Mouse (Mus musculus) lung, postnatal 0 days (tissue): ENCODE measurements around the gene Clcn5. TPM values are rescaled to one million over a fixed set of nuclear protein-coding genes. Genes with fewer than 3 reads are reported as not detected.

Experiments
- ATAC-seq: fragments of 200-750 bp; cut with Nextera tagmentation; 2 replicates; pipeline ENCODE4 v1.8.0; 2017; ENCODE audit warnings: moderate library complexity
- DNase-seq: peaks from one replicate; pipeline ENCODE4 v3.0.0-alpha.2; 2016; ENCODE audit warnings: low spot score
- H3K27ac ChIP-seq: fragments of 300-500 bp; sonication (generic); 2 replicates; pipeline ENCODE4 v1.5.1; 2014; ENCODE audit warnings: antibody characterized with exemption, mild to moderate bottlenecking, low read length, mixed read lengths
- H3K27me3 ChIP-seq: fragments of 300-500 bp; sonication (generic); replicated peaks from 2 replicates; pipeline ENCODE4 v1.6.1; 2014; ENCODE audit warnings: low read length, mixed read lengths; ENCODE audit not compliant: insufficient read depth
- H3K36me3 ChIP-seq: fragments of 300-500 bp; sonication (generic); 2 replicates; pipeline ENCODE4 v1.6.1; 2014; ENCODE audit warnings: low read length, mixed read lengths; ENCODE audit not compliant: insufficient read depth
- H3K4me1 ChIP-seq: fragments of 300-500 bp; sonication (generic); 2 replicates; pipeline ENCODE4 v1.6.1; 2014; ENCODE audit warnings: antibody characterized with exemption, low read depth, low read length, mixed read lengths; ENCODE audit not compliant: insufficient read depth
- H3K4me2 ChIP-seq: fragments of 300-500 bp; sonication (generic); replicated peaks from 2 replicates; pipeline ENCODE4 v1.6.1; 2014; ENCODE audit warnings: low read depth, mild to moderate bottlenecking, low read length, moderate library complexity, mixed read lengths
- H3K4me3 ChIP-seq: fragments of 300-500 bp; sonication (generic); 2 replicates; pipeline ENCODE4 v1.5.1; 2014; ENCODE audit warnings: low read depth, low read length
- H3K9ac ChIP-seq: fragments of 300-500 bp; sonication (generic); replicated peaks from 2 replicates; pipeline ENCODE4 v1.6.1; 2014; ENCODE audit warnings: low read depth, mild to moderate bottlenecking
- H3K9me3 ChIP-seq: fragments of 300-500 bp; sonication (generic); 2 replicates; pipeline ENCODE4 v1.6.1; 2016; ENCODE audit warnings: low read length, mixed read lengths
- CTCF ChIP-seq: IDR thresholded peaks from 2 replicates; pipeline ENCODE4 v1.5.1; 2016; ENCODE audit warnings: antibody characterized with exemption, mild to moderate bottlenecking
- EP300 ChIP-seq: IDR thresholded peaks from 2 replicates; pipeline ENCODE4 v1.6.1; 2016; ENCODE audit warnings: antibody characterized with exemption, mild to moderate bottlenecking, control low read depth
- WGBS: fragments of 180-500 bp; shearing (Covaris S2); extraction: QIAGEN DNeasy Blood & Tissue Kit; methylation state at CpG from one replicate; pipeline ENCODE4 v1.1.7; 2014; 5-methylcytosine and 5-hydroxymethylcytosine counted together
- polyA plus RNA-seq: library from polyadenylated mRNA; unstranded; fragments of >200 nt; fragmentation: Nextera tagmentation; extraction: Ambion mirVana; gene quantifications from 2 replicates; pipeline ENCODE4 v1.2.1, GENCODE M21; 2015

Clcn5 gene
- polyA plus RNA-seq, 1 experiment from 2014 or later: 3.2 TPM

DNA sequence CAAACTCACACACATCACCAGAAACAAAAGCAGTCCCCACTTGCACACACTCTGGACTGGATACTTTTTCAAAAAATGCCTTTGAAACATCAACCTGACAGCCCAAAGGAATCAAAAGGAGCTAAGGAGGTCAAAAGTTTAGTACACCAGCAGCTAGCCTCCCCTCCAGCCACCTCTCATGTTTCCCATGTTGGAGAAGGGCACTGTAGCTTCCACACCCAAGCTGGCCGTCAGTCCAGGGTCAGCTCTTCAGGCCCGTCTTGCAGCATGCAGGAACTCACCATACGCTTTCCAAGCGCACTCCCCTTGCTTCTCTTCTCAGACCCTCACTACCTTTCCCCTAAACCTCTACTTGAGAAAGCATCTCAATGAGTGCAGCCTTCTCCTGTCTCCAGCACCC, 4.5 kb downstream of the Clcn5 start:
- Histone ChIP-seq H3K9ac (no peak overlapping the region), H3K9me3 (no peaks in the 10 kb centered on the region), H3K4me3 (no peak overlapping the region), H3K27me3 (no peaks in the 10 kb centered on the region), H3K4me1 (no peaks in the 10 kb centered on the region), H3K36me3 (no peaks in the 10 kb centered on the region), H3K4me2 (no peak overlapping the region), H3K27ac (no peak overlapping the region)
- DNase-seq: no peak
- WGBS: 42% methylated on average over 4 of the region's 4 CpGs
- no peak for TF ChIP-seq CTCF
- no peak for TF ChIP-seq EP300
- ATAC-seq: no peak

DNA sequence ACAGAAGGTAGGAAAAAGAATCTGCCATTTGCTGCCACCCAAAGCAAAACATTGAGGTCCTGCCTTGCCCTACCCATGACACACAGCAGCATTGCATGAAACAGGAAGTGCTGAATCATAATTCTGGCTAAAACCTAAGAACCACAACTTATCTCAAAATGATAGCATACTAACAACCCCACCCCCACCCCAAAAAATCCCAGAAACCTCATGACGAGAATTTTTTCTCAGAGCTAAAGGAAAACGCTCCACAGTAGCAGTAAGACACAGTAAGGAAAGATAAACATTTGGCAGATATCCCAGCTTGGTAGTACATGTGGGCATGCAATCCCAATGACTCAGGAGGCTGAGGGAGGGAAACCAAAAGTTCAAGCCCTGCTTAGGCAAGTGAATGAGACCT, 10.9 kb downstream of the Clcn5 start:
- Histone ChIP-seq H3K36me3 (no peaks in the 10 kb centered on the region), H3K4me1 (no peaks in the 10 kb centered on the region), H3K9me3 (no peaks in the 10 kb centered on the region), H3K9ac (no peak overlapping the region), H3K4me3 (no peak overlapping the region), H3K27me3 (no peaks in the 10 kb centered on the region), H3K27ac (no peak overlapping the region), H3K4me2 (no peak overlapping the region)
- TF ChIP-seq CTCF (no peak), EP300 (no peak)
- ATAC-seq: no peak
- peak; percentile 16 for DNase-seq
- 26% methylated on average over 2 of the region's 2 CpGs for WGBS

DNA sequence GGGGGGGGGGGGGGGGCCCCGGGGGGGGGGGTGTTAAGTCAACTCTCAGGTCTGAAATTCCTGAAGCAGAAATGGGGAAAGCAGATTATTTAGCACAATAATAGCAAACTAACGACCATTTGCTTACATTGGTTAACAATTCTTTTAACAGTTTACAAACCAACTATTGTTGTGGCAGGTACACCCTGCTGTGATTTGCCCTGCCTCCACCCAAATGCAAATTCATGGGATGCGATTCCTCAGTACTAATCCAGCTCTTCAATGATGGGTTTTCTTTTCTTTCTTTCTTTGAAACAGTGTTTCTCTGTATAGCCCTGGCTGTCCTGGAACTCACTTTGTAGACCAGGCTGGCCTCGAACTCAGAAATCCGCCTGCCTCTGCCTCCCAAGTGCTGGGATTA, 12.3 kb downstream of the Clcn5 start:
- DNase-seq: no peak
- Histone ChIP-seq H3K9me3 (no peaks in the 10 kb centered on the region), H3K9ac (no peak overlapping the region), H3K27ac (no peak overlapping the region), H3K4me3 (no peak overlapping the region), H3K27me3 (no peaks in the 10 kb centered on the region), H3K4me1 (no peaks in the 10 kb centered on the region), H3K4me2 (no peak overlapping the region), H3K36me3 (no peaks in the 10 kb centered on the region)
- 68% methylated on average over 4 of the region's 5 CpGs for WGBS
- TF ChIP-seq CTCF (no peak), EP300 (no peak)
- no peak for ATAC-seq

DNA sequence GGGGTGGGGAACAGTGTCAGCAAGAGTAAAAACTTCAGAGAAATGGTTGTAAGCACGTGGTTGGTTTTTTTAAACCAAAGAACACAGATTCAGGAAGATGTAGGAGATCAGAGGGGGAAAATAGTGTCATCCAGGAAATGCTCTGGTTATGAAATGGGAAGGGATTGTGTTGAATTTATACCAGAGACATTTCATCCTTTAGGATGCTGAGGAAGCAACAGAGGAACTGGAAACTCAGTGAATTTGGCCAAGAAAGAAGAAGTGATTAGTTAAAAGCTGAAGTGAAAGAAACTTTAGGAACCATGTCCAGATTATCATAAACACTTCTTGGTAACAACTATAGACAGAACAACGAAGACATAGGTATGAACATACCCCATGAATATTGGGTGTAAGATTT, 26.2 kb downstream of the Clcn5 start:
- Histone ChIP-seq H3K27me3 (no peaks in the 10 kb centered on the region), H3K36me3 (no peaks in the 10 kb centered on the region), H3K4me2 (no peak overlapping the region), H3K9me3 (no peaks in the 10 kb centered on the region), H3K9ac (no peak overlapping the region), H3K4me1 (no peaks in the 10 kb centered on the region), H3K4me3 (no peak overlapping the region), H3K27ac (no peak overlapping the region)
- no peak for ATAC-seq
- 66% methylated on average over 2 of the region's 2 CpGs for WGBS
- TF ChIP-seq CTCF (no peak), EP300 (no peak)
- DNase-seq: no peak

DNA sequence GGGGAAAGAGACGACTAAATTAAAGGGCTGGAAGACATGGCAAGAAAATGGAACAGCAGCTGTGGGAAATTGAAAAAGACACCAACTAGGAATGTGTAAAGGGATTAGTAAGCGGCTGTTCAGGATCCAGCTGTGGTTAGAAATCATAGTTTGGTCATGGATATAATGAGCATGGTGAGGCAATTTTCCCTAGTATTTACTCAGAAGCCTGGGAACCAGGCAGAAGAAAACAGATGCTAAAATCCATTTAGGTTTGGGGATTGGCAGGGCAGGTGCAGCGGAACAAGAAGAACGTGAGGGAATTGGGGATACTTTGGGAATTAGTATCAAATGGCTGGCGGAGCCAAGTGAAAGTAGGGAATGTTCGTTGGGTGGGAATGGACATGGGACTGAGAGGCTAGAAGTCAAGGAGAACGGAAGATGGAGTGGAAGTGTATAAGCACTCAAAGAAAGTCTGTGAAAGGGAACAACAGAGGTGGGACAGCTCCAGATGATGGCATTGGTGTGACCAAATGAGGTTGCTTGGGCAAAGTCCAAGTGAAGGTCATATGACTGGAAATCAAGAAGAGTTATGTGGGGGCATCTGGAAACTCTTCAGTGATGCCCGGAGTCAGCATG, 26.9 kb downstream of the Clcn5 start:
- no peaks in the 10 kb centered on the region for H3K4me1 ChIP-seq
- H3K27ac ChIP-seq: no peak overlapping the region
- DNase-seq: no peak
- TF ChIP-seq EP300 (no peak), CTCF (no peak)
- H3K9me3 ChIP-seq: no peaks in the 10 kb centered on the region
- H3K4me2 ChIP-seq: no peak overlapping the region
- H3K36me3 ChIP-seq: no peaks in the 10 kb centered on the region
- no peaks in the 10 kb centered on the region for H3K27me3 ChIP-seq
- H3K9ac ChIP-seq: no peak overlapping the region
- no peak for ATAC-seq
- 87% methylated on average over 8 of the region's 8 CpGs for WGBS
- H3K4me3 ChIP-seq: no peak overlapping the region

DNA sequence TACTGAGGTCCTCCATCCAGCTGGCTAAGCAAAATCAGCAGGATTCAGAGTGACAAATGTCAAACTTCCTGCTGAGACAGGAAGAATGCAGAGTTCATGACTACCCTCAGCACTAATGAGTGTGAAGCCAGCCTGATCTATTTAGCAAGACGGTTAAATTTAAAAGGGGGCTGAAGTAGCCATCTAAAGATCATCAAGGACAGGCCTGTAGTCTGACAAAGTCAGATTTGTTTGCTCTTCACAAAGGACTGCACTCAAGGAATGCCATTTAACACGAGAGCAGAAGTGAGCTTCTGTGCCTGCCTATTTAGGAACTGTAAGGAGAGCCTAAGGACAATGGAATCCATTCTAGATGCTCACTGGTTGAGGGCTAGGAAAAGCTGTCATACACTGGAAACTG, 30.2 kb downstream of the Clcn5 start:
- DNase-seq (no peak), ATAC-seq (no peak)
- no peak overlapping the region for H3K9ac ChIP-seq
- H3K4me2 ChIP-seq: no peak overlapping the region
- H3K4me3 ChIP-seq: no peak overlapping the region
- H3K36me3 ChIP-seq: no peaks in the 10 kb centered on the region
- TF ChIP-seq CTCF (no peak), EP300 (no peak)
- no peaks in the 10 kb centered on the region for H3K4me1 ChIP-seq
- no peaks in the 10 kb centered on the region for H3K9me3 ChIP-seq
- H3K27ac ChIP-seq: no peak overlapping the region
- H3K27me3 ChIP-seq: no peaks in the 10 kb centered on the region
- WGBS: 25% methylated on average over 2 of the region's 2 CpGs
